Mouse (Mus musculus): Measurements from ENCODE around the gene Matn4. TPM values are rescaled to one million over a fixed set of nuclear protein-coding genes. Genes with fewer than 3 reads are reported as not detected.

Matn4 gene
- polyA plus RNA-seq, 1 experiment = 0.52 TPM

GRCm38 (mm10) chr2:164381726-164382125, 23.2 kb downstream of the Matn4 start:
- no peaks in the 10 kb centered on the region for H3K4me1 ChIP-seq (ENCODE audit: control insufficient read depth, insufficient read depth, insufficient read length, low read length)
- H3K4me3 ChIP-seq (ENCODE audit: insufficient read depth, low read depth, low read length) = no peak overlapping the region
- H3K27ac ChIP-seq (replicated peaks; ENCODE audit: low read depth, low read length) = no peak overlapping the region

- H3K27ac ChIP-seq (replicated peaks; ENCODE audit: low read depth, low read length) = no peak overlapping the region
- no peak overlapping the region for H3K4me3 ChIP-seq (ENCODE audit: insufficient read depth, low read depth, low read length)
- H3K4me1 ChIP-seq (ENCODE audit: control insufficient read depth, insufficient read depth, insufficient read length, low read length) = no peaks in the 10 kb centered on the region
These were observed 27.2 kb downstream of the Matn4 start for GRCm38 (mm10) chr2:164377478-164378426.

GRCm38 (mm10) chr2:164373187-164373586, 31.8 kb downstream of the Matn4 start:
- Histone ChIP-seq H3K27ac (replicated peaks; ENCODE audit: low read depth, low read length) (no peak overlapping the region), H3K4me1 (ENCODE audit: control insufficient read depth, insufficient read depth, insufficient read length, low read length) (no peaks in the 10 kb centered on the region), H3K4me3 (ENCODE audit: insufficient read depth, low read depth, low read length) (no peak overlapping the region)

GRCm38 (mm10) chr2:164372408-164373053, 32.4 kb downstream of the Matn4 start:
- no peak overlapping the region for H3K4me3 ChIP-seq (ENCODE audit: insufficient read depth, low read depth, low read length)
- no peak overlapping the region for H3K27ac ChIP-seq (replicated peaks; ENCODE audit: low read depth, low read length)
- no peaks in the 10 kb centered on the region for H3K4me1 ChIP-seq (ENCODE audit: control insufficient read depth, insufficient read depth, insufficient read length, low read length)

GRCm38 (mm10) chr2:164371371-164371770, 33.6 kb downstream of the Matn4 start:
- Histone ChIP-seq H3K27ac (replicated peaks; ENCODE audit: low read depth, low read length) (no peak overlapping the region), H3K4me3 (ENCODE audit: insufficient read depth, low read depth, low read length) (no peak overlapping the region), H3K4me1 (ENCODE audit: control insufficient read depth, insufficient read depth, insufficient read length, low read length) (no peaks in the 10 kb centered on the region)

GRCm38 (mm10) chr2:164368620-164369105, 36.3 kb downstream of the Matn4 start:
- Histone ChIP-seq H3K4me3 (ENCODE audit: insufficient read depth, low read depth, low read length) (no peak overlapping the region), H3K4me1 (ENCODE audit: control insufficient read depth, insufficient read depth, insufficient read length, low read length) (no peaks in the 10 kb centered on the region), H3K27ac (replicated peaks; ENCODE audit: low read depth, low read length) (no peak overlapping the region)

- Histone ChIP-seq H3K4me1 (ENCODE audit: control insufficient read depth, insufficient read depth, insufficient read length, low read length) (no peaks in the 10 kb centered on the region), H3K4me3 (ENCODE audit: insufficient read depth, low read depth, low read length) (no peak overlapping the region), H3K27ac (replicated peaks; ENCODE audit: low read depth, low read length) (no peak overlapping the region)
These were observed 38.0 kb downstream of the Matn4 start for GRCm38 (mm10) chr2:164366947-164367346.

- Histone ChIP-seq H3K4me3 (ENCODE audit: insufficient read depth, low read depth, low read length) (no peak overlapping the region), H3K27ac (replicated peaks; ENCODE audit: low read depth, low read length) (no peak overlapping the region), H3K4me1 (ENCODE audit: control insufficient read depth, insufficient read depth, insufficient read length, low read length) (no peaks in the 10 kb centered on the region)
These were observed 43.8 kb downstream of the Matn4 start for GRCm38 (mm10) chr2:164360974-164361657.

- H3K4me1 ChIP-seq (ENCODE audit: control insufficient read depth, insufficient read depth, insufficient read length, low read length) = no peaks in the 10 kb centered on the region
- H3K27ac ChIP-seq (replicated peaks; ENCODE audit: low read depth, low read length) = no peak overlapping the region
- no peak overlapping the region for H3K4me3 ChIP-seq (ENCODE audit: insufficient read depth, low read depth, low read length)
These were observed 45.3 kb downstream of the Matn4 start for GRCm38 (mm10) chr2:164359668-164360067.

GRCm38 (mm10) chr2:164359031-164359430, 45.9 kb downstream of the Matn4 start:
- Histone ChIP-seq H3K27ac (replicated peaks; ENCODE audit: low read depth, low read length) (no peak overlapping the region), H3K4me1 (ENCODE audit: control insufficient read depth, insufficient read depth, insufficient read length, low read length) (no peaks in the 10 kb centered on the region), H3K4me3 (ENCODE audit: insufficient read depth, low read depth, low read length) (no peak overlapping the region)

GRCm38 (mm10) chr2:164358373-164358772, 46.6 kb downstream of the Matn4 start:
- H3K27ac ChIP-seq (replicated peaks; ENCODE audit: low read depth, low read length) = no peak overlapping the region
- no peak overlapping the region for H3K4me3 ChIP-seq (ENCODE audit: insufficient read depth, low read depth, low read length)
- no peaks in the 10 kb centered on the region for H3K4me1 ChIP-seq (ENCODE audit: control insufficient read depth, insufficient read depth, insufficient read length, low read length)

GRCm38 (mm10) chr2:164356177-164356967, 48.6 kb downstream of the Matn4 start:
- Histone ChIP-seq H3K4me3 (ENCODE audit: insufficient read depth, low read depth, low read length) (no peak overlapping the region), H3K4me1 (ENCODE audit: control insufficient read depth, insufficient read depth, insufficient read length, low read length) (no peaks in the 10 kb centered on the region), H3K27ac (replicated peaks; ENCODE audit: low read depth, low read length) (no peak overlapping the region)

- no peaks in the 10 kb centered on the region for H3K4me1 ChIP-seq (ENCODE audit: control insufficient read depth, insufficient read depth, insufficient read length, low read length)
- H3K4me3 ChIP-seq (ENCODE audit: insufficient read depth, low read depth, low read length) = no peak overlapping the region
- no peak overlapping the region for H3K27ac ChIP-seq (replicated peaks; ENCODE audit: low read depth, low read length)
These were observed 51.6 kb downstream of the Matn4 start for GRCm38 (mm10) chr2:164353356-164353755.

GRCm38 (mm10) chr2:164352697-164353096, 52.3 kb downstream of the Matn4 start:
- Histone ChIP-seq H3K4me1 (ENCODE audit: control insufficient read depth, insufficient read depth, insufficient read length, low read length) (no peaks in the 10 kb centered on the region), H3K4me3 (ENCODE audit: insufficient read depth, low read depth, low read length) (no peak overlapping the region), H3K27ac (replicated peaks; ENCODE audit: low read depth, low read length) (no peak overlapping the region)

All from brown adipose tissue, adult 24 weeks (tissue).